Mouse (Mus musculus) erythroblast, embryonic 14.5 days (primary cell): Measurements from ENCODE around the gene Atp5d.

ENCODE experiments used
- GATA1 ChIP-seq: IDR thresholded peaks from 2 replicates; pipeline ENCODE4 v1.6.1; 2012; ENCODE audit warnings: low read length, inconsistent platforms, mixed read lengths
- TAL1 ChIP-seq: IDR thresholded peaks from 3 replicates; pipeline ENCODE4 v1.6.1; 2012; ENCODE audit warnings: low read length, inconsistent platforms, mixed read lengths

DNA sequence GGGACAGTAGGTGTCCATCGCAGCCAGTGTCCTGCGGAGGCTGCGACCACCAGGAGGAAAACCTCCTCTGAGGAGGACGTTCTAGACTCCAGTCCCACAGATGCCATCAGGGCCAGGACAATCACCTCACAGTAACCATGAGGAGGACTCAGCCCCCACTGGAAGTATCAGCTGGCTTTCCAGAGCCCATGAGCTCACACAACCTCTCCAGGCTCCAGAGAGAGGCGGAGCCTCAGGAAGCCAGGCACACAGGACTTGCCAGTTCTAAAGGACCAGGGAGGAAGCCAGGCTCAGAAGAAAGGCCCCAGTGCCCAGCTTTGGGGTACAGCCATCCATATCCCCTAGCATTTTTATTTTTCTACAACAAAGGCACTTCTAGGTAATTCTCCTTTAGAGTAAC, 42.9 kb upstream of the Atp5d start:
- TF ChIP-seq GATA1 (no peak), TAL1 (no peak)
